Mouse (Mus musculus): ENCODE data around the gene Pdxp. TPM values are rescaled to one million over a fixed set of nuclear protein-coding genes. Genes with fewer than 3 reads are reported as not detected.

The Pdxp gene
- total and polyA plus RNA-seq, 3 experiments: 21.5 to 25.4 TPM; not detected in 1

Other genes with a start within 250 kb of the Pdxp start
- 0.04 and 0.49 TPM in 2 replicates for gene Elfn2, start 195.1 kb upstream of the Pdxp start, total RNA-seq (2012; rRNA removed)
- under 1 TPM in 1 of 2 experiments, not detected in 1; 0.15 TPM for gene Elfn2, start 195.1 kb upstream of the Pdxp start, polyA plus RNA-seq (2012; ENCODE audit: insufficient read depth in 1 of 2, insufficient read length in 2 of 2, low read depth in 1 of 2, low replicate concordance in 2 of 2, missing spikeins in 1 of 2)
- 11.5 and 17.8 TPM in 2 replicates for gene Mfng, start 140.4 kb upstream of the Pdxp start, total RNA-seq (2012; rRNA removed)
- 10 to 100 TPM in 1 of 2 experiments, not detected in 1; 27.1 TPM for gene Mfng, start 140.4 kb upstream of the Pdxp start, polyA plus RNA-seq (2012; ENCODE audit: insufficient read depth in 1 of 2, insufficient read length in 2 of 2, low read depth in 1 of 2, low replicate concordance in 2 of 2, missing spikeins in 1 of 2)
- not detected in 2 replicates for gene Card10, start 110.9 kb upstream of the Pdxp start, total RNA-seq (2012; rRNA removed)
- not detected for gene Card10, start 110.9 kb upstream of the Pdxp start, polyA plus RNA-seq (2012; ENCODE audit: insufficient read depth in 1 of 2, insufficient read length in 2 of 2, low read depth in 1 of 2, low replicate concordance in 2 of 2, missing spikeins in 1 of 2)
- 0.04 TPM in 1 of 2 replicates, not detected in the other for gene Cdc42ep1, start 71.3 kb upstream of the Pdxp start, total RNA-seq (2012; rRNA removed)
- 1 to 10 TPM in 1 of 2 experiments, not detected in 1; 1.7 TPM for gene Cdc42ep1, start 71.3 kb upstream of the Pdxp start, polyA plus RNA-seq (2012; ENCODE audit: insufficient read depth in 1 of 2, insufficient read length in 2 of 2, low read depth in 1 of 2, low replicate concordance in 2 of 2, missing spikeins in 1 of 2)
- not detected in 2 replicates for gene Lgals2, start 58.4 kb upstream of the Pdxp start, total RNA-seq (2012; rRNA removed)
- gene Lgals2, start 58.4 kb upstream of the Pdxp start, polyA plus RNA-seq (2012; ENCODE audit: insufficient read depth in 1 of 2, insufficient read length in 2 of 2, low read depth in 1 of 2, low replicate concordance in 2 of 2, missing spikeins in 1 of 2): not detected
- 16.1 and 18.2 TPM in 2 replicates for gene Gga1, start 36.7 kb upstream of the Pdxp start, total RNA-seq (2012; rRNA removed)
- gene Gga1, start 36.7 kb upstream of the Pdxp start, polyA plus RNA-seq (2012; ENCODE audit: insufficient read depth in 1 of 2, insufficient read length in 2 of 2, low read depth in 1 of 2, low replicate concordance in 2 of 2, missing spikeins in 1 of 2): 10 to 100 TPM in 1 of 2 experiments, not detected in 1; 48.1 TPM
- gene Gm49510, start 14.3 kb upstream of the Pdxp start, total RNA-seq (2012; rRNA removed): 0.27 TPM in 1 of 2 replicates, not detected in the other
- gene Gm49510, start 14.3 kb upstream of the Pdxp start, polyA plus RNA-seq (2012; ENCODE audit: insufficient read depth in 1 of 2, insufficient read length in 2 of 2, low read depth in 1 of 2, low replicate concordance in 2 of 2, missing spikeins in 1 of 2): under 1 TPM in 1 of 2 experiments, not detected in 1; 0.17 TPM
- 17.1 and 21.0 TPM in 2 replicates for gene Sh3bp1, start 14.2 kb upstream of the Pdxp start, total RNA-seq (2012; rRNA removed)
- 10 to 100 TPM in 1 of 2 experiments, not detected in 1; 80.2 TPM for gene Sh3bp1, start 14.2 kb upstream of the Pdxp start, polyA plus RNA-seq (2012; ENCODE audit: insufficient read depth in 1 of 2, insufficient read length in 2 of 2, low read depth in 1 of 2, low replicate concordance in 2 of 2, missing spikeins in 1 of 2)
- gene Lgals1, start 12.8 kb downstream of the Pdxp start, total RNA-seq (2012; rRNA removed): 974 and 1,054 TPM in 2 replicates
- 1,000 to 10,000 TPM in 1 of 2 experiments, 100 to 1,000 TPM in 1; 646 to 1,010 TPM for gene Lgals1, start 12.8 kb downstream of the Pdxp start, polyA plus RNA-seq (2012; ENCODE audit: insufficient read depth in 1 of 2, insufficient read length in 2 of 2, low read depth in 1 of 2, low replicate concordance in 2 of 2, missing spikeins in 1 of 2)
- gene Nol12, start 21.0 kb downstream of the Pdxp start, total RNA-seq (2012; rRNA removed): 39.0 and 40.8 TPM in 2 replicates
- 100 to 1,000 TPM in 1 of 2 experiments, not detected in 1; 127 TPM for gene Nol12, start 21.0 kb downstream of the Pdxp start, polyA plus RNA-seq (2012; ENCODE audit: insufficient read depth in 1 of 2, insufficient read length in 2 of 2, low read depth in 1 of 2, low replicate concordance in 2 of 2, missing spikeins in 1 of 2)
- 18.4 and 21.3 TPM in 2 replicates for gene Triobp, start 33.8 kb downstream of the Pdxp start, total RNA-seq (2012; rRNA removed)
- gene Triobp, start 33.8 kb downstream of the Pdxp start, polyA plus RNA-seq (2012; ENCODE audit: insufficient read depth in 1 of 2, insufficient read length in 2 of 2, low read depth in 1 of 2, low replicate concordance in 2 of 2, missing spikeins in 1 of 2): 10 to 100 TPM in 1 of 2 experiments, not detected in 1; 31.3 TPM
- gene H1f0, start 114.5 kb downstream of the Pdxp start, total RNA-seq (2012; rRNA removed): 28.2 and 33.5 TPM in 2 replicates
- 100 to 1,000 TPM in 1 of 2 experiments, 10 to 100 TPM in 1; 46.8 to 213 TPM for gene H1f0, start 114.5 kb downstream of the Pdxp start, polyA plus RNA-seq (2012; ENCODE audit: insufficient read depth in 1 of 2, insufficient read length in 2 of 2, low read depth in 1 of 2, low replicate concordance in 2 of 2, missing spikeins in 1 of 2)
- 2.5 and 2.6 TPM in 2 replicates for gene Galr3, start 128.0 kb downstream of the Pdxp start, total RNA-seq (2012; rRNA removed)
- 1 to 10 TPM in 1 of 2 experiments, not detected in 1; 4.5 TPM for gene Galr3, start 128.0 kb downstream of the Pdxp start, polyA plus RNA-seq (2012; ENCODE audit: insufficient read depth in 1 of 2, insufficient read length in 2 of 2, low read depth in 1 of 2, low replicate concordance in 2 of 2, missing spikeins in 1 of 2)
- 42.3 and 43.4 TPM in 2 replicates for gene Ankrd54, start 149.0 kb downstream of the Pdxp start, total RNA-seq (2012; rRNA removed)
- gene Ankrd54, start 149.0 kb downstream of the Pdxp start, polyA plus RNA-seq (2012; ENCODE audit: insufficient read depth in 1 of 2, insufficient read length in 2 of 2, low read depth in 1 of 2, low replicate concordance in 2 of 2, missing spikeins in 1 of 2): 10 to 100 TPM in 1 of 2 experiments, not detected in 1; 62.2 TPM
- gene Eif3l, start 161.3 kb downstream of the Pdxp start, total RNA-seq (2012; rRNA removed): 394 and 395 TPM in 2 replicates
- 100 to 1,000 TPM; 301 to 442 TPM for gene Eif3l, start 161.3 kb downstream of the Pdxp start, polyA plus RNA-seq (2012; ENCODE audit: insufficient read depth in 1 of 2, insufficient read length in 2 of 2, low read depth in 1 of 2, low replicate concordance in 2 of 2, missing spikeins in 1 of 2)
- 4.1 and 4.8 TPM in 2 replicates for gene Micall1, start 195.0 kb downstream of the Pdxp start, total RNA-seq (2012; rRNA removed)
- 10 to 100 TPM in 1 of 2 experiments, not detected in 1; 13.5 TPM for gene Micall1, start 195.0 kb downstream of the Pdxp start, polyA plus RNA-seq (2012; ENCODE audit: insufficient read depth in 1 of 2, insufficient read length in 2 of 2, low read depth in 1 of 2, low replicate concordance in 2 of 2, missing spikeins in 1 of 2)
- gene Polr2f, start 227.1 kb downstream of the Pdxp start, total RNA-seq (2012; rRNA removed): 362 and 423 TPM in 2 replicates
- 100 to 1,000 TPM in 1 of 2 experiments, not detected in 1; 510 TPM for gene Polr2f, start 227.1 kb downstream of the Pdxp start, polyA plus RNA-seq (2012; ENCODE audit: insufficient read depth in 1 of 2, insufficient read length in 2 of 2, low read depth in 1 of 2, low replicate concordance in 2 of 2, missing spikeins in 1 of 2)
- 4.0 and 4.9 TPM in 2 replicates for gene 1700088E04Rik, start 227.3 kb downstream of the Pdxp start, total RNA-seq (2012; rRNA removed)
- 1 to 10 TPM in 1 of 2 experiments, not detected in 1; 9.3 TPM for gene 1700088E04Rik, start 227.3 kb downstream of the Pdxp start, polyA plus RNA-seq (2012; ENCODE audit: insufficient read depth in 1 of 2, insufficient read length in 2 of 2, low read depth in 1 of 2, low replicate concordance in 2 of 2, missing spikeins in 1 of 2)

Data from MEL (cell line).